Mouse (Mus musculus) gastrocnemius, postnatal 4 days (tissue): Measurements from ENCODE around the gene Fam107a. TPM values are rescaled to one million over a fixed set of nuclear protein-coding genes. Genes with fewer than 3 reads are reported as not detected.

Experiments
- DNase-seq, 2 experiments: peaks; one replicate each; pipeline ENCODE4 v3.0.0; 2021 to 2022; ENCODE audit warnings: low spot score in 2 of 2, mixed read lengths in 2 of 2
- long read RNA-seq, 2 experiments: library from polyadenylated mRNA; stranded (forward); transcript quantifications; one replicate each; pipeline ENCODE4 v2.0.0; 2021
- total RNA-seq, 2 experiments: library from RNA; stranded (reverse); gene quantifications; 2 replicates each; pipeline ENCODE4 v1.2.3; 2021

Fam107a gene
- total RNA-seq: 1 to 10 TPM; 1.3 to 2.2 TPM
- long read RNA-seq, experiment 1, partial matches to known transcripts: 0 of 1 reads
- long read RNA-seq, experiment 1, other reads (novel, unspliced or antisense): 1 of 1 reads
- long read RNA-seq, experiment 2: 0 reads

DNA sequence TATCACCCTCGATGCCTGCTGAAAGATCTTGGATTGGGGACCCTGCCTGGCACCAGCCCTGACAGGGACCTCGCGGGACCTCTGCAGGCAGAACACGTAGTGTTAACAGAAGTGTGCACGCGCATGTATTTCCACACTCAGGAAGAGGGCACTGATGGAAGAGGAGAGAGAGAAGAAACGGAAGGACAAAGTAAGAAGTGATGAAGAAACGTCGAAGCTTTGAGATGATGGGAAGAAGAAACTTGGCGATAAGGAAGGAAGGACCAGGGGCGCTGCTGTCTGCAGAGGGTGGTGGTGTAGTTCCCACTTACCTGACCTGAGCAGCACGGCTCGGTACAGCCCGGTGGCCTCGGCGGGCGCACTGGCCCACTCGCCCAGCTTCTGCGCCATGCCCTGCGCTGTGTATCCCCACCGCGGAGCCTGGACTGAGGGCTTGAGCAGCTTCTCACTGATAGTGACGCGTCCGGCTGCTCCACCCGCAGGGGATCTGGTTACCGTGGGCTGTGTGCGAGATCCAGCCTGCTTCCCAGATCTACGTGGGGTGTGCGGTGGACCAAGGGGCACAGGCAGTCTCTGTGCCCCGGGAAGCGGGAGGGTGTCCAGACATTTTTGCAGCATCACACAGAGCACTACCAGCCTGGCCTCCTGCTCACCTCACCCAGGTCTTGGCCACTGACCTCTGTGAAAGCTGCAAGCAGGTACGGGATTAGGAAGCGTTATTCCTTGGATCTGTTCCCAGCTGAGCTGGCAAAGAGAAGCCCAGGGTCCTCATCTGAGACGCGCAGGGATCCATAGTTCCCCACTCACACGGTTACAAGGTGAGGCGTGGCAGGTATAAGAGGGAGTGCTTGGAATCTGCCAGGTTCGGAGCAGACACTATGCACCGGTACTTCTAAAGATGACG, at the start of gene Fam107a:
TSS of gene Fam107a (minus strand) at position 830 of the 904 bp plus-strand sequence.
- DNase-seq: no peak

DNA sequence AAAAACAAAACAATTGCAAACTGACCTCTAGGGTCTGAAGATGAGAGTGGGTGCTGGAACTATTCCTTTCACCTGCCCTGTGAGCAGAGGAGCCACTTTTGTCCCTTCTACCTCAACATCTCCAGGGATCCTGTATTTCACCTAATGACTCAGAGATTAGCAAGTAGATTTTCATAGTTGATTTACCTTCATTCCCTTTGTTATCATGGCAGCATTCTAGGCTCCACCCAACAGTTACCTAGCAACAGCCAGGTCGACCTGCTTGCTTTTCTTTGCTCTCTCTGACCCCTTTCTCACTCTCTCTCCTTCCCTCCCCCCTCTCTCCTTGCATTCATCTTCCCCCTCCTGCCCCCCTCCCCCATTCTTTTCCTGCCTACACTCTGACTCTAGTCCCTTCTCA, 49.3 kb upstream of the Fam107a start:
- DNase-seq: no peak

DNA sequence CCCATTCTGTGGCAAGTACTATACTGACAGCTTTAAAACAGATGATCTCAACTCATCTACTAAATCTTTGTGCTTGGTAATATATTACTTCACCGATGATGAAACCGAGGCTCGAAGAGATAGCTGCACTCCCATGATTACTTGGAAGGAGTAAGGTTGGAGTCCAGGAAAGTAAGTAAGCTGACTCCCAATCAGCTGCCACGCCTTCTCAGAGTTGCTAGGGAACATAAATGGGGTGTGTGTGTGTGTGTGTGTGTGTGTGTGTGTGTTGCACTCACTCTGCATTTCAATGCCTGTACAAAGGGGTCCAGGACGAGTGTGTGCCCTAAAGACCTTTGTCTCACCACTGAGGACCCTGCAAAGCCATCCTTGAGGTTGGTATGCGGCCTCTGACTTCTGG, 48.0 kb upstream of the Fam107a start:
- DNase-seq: no peak

DNA sequence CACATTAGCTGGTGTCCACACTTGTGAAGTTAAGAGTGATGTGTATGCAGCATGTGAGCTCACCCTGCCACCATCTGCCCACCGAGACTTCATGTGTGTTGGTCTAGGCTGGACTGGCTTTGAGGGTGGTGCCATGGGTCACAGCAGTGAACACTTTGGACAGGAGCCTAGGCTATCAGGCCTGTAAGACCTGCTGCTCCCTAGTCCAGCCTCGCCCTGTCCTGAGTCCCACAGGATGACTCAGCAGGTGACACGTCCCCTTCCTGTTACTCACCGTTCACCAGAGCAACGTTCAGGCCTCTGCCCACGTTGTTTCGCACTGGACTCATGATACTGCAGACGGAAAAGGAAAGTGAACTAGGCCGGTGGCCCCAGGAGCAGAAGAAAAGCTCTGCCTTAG, 39.0 kb upstream of the Fam107a start:
- DNase-seq: no peak

DNA sequence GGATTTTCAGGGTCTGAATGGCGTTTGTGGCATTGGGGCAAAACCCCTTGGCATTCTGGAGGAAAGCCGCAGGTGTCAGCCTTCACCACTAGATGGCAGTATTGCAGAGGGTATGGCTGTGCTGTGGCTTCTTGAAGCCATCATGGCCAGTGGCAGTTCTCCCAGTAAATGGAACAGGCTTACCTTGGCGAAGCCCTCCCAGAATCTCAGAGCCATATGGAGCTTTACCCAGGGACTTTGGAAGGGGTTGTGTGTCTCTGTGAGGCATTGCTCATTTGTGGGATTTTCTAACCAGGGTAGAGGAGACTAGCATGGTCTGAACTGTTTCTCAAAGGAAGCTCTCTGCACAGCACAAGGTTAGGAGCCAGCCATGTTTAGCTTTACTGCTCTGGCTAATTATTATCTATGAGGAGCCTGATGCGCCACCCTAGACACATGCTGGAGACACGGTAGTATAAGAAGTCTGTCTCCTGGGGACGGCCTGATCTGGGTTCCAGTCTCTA, 38.2 kb upstream of the Fam107a start:
- peak; percentile 34 to 59 for DNase-seq

DNA sequence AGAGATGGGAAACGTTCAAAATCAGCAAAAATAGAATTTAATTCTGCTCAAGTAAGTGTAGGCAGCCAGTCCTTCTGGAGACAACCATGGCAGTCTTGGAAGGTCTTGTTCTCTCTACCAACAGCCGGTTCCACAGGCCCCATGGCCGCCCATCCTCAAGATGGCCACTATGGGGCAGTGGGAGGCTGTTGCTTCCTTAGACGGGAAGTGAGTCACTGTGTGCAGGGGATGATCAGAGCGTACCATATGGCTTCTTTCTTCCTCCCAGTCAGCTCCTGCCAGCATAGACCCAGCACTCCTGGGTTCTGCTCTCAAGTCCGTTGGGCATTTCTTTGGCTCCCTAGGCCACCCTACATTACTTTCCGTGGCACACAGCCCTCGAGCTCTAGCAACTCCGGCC, 31.1 kb upstream of the Fam107a start:
- no peak for DNase-seq

DNA sequence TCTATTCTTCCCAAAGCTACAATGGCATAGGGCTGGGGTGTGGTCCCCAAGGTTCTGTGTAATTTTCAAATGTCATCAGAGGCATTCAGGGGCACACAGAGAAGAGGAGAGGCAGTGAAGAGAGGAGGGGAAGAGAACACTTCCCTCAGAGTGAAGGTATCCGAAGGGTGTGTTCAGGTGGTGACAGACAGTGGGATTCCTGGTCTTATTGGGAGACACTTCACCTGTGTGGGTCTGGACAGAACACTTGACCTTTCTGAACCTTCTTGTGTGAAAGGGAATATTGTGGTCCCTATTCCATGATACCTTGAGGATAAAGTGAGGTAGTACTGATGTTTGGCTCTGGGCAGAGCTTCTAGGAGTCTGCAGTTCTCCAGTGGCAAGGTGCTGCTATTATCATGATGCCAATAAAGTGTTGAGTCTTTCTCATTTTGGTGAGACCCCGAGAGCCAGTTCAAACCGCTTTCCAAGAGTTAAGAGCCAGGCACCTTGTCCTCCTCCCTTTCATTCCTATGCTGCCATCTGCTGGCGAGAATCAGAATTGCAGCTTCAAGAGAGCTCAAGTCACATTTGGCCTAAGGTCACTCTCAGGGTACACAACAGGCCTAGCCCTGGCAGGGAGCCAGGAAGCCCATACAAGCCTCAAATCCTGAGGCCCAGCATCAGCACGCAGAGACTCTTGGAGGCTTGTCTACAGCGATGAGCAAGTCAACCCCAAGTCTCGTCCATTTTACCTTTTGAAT, 28.6 kb upstream of the Fam107a start:
- peak; percentile 74 to 80 for DNase-seq

DNA sequence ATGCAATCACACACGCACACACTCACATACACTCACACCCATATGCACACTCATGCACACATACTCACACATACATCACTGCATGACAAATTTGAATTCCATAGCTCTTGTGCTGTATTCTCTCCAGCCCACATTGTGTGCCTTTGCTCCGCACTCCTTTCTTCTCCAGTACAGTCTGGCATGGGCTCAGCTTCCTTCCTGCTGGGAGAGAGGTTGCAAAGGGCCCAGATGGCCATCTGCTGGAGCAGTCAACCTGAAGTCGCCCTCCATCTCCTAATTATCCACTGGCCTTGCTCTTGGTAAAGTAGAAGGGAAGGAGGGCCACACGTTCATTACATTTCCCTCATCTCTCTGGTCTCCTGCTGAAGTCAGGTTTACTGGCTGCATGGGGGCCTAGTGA, 27.7 kb upstream of the Fam107a start:
- DNase-seq: no peak

DNA sequence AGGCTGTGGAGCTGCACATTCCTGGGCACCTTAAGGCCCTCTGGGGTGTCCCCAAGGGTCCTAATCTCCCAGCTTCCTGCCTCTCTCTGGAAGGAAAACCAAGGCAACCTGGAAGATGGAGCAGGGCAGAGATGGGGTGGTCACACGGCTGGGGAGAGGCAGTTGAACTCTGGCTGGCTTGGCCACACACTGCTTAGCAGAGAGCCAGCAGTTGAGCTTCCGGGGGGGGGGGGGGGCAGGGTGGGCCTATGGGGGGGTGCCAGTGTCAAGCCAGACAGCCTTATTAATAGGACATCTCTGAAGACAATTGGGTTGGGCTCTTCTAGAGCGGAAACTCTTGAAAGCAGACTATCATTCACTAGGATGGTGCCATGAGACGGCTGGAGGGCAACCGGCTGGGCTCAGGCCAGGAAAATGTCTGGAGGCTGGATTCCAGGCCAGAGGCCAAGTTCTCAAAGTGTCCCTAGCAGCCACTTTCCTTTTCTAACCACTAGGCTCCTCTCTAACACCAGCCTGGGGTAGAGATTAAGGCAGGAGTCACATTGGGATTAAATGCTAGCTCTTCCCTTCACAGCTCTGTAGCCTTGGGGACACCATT, 24.8 kb upstream of the Fam107a start:
- DNase-seq: no peak

DNA sequence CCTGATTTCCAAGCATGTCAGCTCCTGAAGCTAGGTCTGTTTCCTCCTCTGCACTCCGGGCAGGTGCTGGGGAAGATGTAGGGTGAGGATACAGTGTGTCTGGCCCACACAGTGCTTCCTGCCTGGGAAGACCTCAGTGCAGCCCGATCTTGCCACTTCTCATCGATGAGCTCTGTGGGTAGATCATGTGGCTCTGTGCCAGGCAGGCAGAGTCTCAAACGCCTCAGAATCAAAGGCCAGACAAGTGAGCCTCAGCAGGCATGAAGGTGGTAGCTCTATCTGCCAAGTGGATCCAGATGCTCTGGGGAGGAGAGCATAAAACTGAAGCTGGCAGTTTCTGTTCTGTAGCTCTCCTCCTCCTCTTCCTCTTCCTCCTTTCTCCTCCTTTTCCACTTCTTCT, 22.4 kb upstream of the Fam107a start:
- DNase-seq: no peak

DNA sequence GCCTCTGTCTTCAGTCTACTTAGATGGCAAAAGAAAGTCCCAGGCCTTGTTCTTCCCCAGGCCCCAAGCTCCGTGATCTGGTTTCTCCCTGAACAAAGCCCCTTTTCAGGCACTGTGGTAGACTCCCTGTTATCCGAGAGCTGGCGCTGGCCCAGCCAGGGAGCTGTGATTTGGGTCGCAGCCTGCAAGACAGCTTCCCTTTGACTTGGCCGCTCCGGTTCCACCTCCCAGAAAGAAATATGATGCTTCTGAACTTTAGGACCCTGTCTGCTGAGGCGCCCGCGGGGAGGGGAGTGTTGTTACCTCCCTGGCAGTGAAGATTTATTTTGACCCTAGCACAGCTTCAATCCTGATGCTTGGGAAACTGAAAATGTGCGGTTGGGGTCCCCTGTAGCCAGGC, 18.1 kb upstream of the Fam107a start:
- DNase-seq: no peak

DNA sequence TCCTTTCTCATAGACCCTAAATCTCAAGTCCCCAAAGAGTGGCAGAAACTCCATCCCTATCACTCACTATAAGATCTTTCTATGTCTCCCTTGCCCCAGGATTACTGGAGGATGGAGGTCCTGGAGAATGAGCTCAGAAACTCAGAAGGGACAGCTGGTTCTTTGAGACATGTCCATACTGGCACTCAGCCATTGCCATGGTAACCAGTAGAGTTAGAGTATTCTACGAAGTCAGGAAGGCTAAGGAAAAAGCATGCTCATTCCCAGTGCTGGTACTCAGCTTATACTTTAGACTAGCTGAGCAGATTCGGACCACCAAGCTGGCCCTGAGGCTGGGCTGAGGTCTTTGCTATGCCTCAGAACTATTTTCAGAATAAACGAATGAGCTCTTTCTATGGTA, 16.7 kb upstream of the Fam107a start:
- no peak for DNase-seq

DNA sequence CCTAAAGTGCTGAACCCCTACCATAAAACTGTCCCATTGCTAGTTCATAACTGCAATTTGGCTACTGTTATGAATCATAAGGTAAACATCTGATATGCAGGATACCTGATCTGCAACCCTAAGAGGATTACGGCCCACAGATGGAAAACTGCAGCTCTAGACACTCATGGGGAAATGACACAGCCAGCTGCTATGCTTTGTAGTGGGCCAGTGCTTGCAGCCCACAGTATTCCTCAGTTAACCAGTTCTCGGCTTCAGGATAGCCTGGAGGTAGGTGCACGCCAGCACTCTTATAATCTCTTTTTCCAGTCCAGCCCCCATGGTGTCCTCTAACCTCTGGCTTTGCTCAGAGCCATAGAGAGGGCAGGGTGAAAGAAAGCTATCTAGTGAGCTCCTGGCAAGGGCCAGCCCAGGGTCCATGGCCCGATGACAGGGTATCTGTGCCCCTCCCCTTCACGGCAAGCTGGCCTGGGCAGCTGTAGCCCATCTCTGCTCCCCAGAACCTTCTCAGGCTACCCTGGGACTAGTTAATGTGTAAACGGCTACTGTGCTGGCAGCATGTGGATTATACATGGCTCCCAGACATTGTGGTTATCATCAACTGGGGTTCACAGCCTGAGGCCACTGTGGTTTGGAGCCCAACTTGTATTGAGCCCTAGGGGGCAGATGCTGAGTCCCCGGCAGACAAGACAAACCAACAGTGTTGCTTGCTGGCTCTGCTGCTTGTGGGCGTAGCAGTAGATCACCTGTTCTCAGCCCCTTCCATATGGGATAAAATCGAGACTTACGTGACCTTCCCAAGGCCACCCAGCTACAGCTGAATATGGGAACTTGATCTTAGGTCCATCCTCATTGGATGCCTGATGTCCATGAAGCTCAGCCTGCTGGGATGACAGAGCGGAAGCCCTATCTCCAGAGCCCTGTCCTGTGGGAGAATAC, 14.8 kb upstream of the Fam107a start:
- no peak for DNase-seq

DNA sequence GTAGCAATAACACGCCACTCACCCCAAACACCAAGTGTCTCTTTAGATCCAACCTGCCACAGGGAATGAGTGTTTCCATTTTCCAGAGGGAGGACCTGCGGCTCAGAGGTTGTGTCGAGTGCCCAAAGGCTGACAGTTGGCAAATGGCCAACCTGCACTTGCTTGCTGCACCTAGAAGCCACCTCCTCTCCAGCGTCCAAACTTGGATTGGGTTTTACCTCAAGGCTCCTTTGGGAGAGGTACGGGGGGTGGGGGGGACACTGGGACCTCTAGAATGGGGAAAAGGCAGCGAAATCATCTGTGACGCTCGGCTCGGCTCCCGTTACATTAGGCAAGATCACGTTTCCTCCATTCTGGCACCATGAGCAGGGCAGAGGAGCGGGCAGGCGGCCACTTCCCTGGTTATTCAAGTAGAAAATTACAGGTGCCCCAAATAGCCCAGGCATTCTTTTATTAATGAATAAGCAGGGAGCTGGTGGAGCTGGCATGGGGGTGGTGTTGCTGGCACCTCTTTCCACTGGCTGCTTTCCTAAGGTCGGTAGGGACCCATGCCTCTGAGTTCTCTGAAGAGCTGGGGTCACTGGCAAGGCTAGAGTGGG, 13.6 kb upstream of the Fam107a start:
- no peak for DNase-seq

DNA sequence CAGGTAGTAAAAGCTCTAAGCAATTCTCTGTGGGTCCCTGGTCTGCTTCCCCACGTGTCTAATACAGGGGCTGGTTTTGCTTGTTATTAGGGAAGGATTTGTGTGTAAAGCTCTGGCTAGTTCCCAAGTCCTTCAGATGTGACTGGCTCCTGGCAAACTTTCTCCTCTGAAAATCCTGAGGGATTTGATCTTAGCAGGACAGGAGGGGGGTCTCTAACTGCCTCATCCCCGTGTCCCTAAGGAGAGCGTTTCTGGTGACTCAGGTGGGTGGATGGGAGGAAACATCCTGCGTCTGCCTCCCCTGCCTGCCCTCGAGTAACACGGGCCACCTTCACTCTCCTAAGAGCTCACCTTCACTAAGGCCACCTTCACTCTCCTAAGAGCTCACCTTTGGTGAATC, 12.6 kb upstream of the Fam107a start:
- DNase-seq: no peak

DNA sequence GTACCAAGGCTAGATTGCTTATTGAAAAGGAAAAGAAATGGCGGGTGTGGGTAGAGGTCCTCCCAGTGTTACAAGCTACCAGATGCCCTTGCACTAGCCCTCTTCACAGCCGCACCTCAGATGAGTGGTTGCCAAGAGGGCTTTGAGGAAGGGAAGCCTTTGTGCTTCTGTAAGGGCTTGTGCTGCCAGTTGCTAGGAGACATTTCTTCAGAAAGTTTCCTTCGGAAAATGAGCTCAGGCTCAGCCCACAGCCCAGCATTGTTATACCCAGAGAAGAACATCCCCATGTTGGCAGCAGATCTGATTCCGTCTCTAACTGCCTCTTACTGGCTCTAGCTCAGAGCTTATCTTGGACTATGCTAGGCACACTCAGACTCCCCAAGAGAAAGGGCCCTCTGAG, 11.7 kb upstream of the Fam107a start:
- no peak for DNase-seq

DNA sequence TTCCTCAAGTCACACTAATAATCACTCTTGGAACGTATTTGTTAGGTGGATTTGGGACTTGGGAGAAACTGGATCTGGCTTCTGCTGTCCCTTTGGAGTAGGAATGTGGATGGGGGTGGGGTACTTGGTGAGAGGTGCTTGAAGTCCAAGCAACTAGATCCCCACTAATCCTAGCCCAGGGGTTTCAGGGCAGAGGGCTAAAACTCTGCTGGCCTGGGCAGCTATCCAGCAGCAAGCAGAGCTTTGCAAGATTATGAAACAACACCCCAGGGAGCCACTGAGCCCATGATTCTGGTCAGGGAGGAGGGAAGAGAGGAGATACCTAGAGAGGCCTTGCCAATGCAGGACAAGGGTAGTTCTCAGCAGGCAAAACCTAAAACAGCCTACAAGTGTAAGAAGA, 9.5 kb upstream of the Fam107a start:
- DNase-seq: no peak

DNA sequence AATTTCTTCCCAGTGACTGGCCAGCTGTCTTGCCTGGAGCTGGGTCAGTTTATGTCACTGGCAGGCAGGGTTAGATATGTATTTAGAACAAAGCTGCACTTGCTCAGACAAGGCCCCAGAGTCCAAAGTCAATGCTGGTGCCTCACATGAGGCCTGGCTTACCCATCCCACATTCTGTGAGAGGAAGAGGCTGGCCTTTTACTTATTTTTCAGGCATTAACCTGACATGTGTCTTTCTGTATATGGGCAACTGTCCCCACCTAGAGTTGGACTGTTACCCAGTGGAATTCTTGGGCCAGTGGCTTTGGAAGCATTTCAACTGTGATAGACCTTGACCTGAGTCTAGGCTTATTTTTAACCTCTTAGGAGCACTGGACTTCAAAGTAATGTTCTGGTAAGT, 9.1 kb upstream of the Fam107a start:
- DNase-seq: no peak

DNA sequence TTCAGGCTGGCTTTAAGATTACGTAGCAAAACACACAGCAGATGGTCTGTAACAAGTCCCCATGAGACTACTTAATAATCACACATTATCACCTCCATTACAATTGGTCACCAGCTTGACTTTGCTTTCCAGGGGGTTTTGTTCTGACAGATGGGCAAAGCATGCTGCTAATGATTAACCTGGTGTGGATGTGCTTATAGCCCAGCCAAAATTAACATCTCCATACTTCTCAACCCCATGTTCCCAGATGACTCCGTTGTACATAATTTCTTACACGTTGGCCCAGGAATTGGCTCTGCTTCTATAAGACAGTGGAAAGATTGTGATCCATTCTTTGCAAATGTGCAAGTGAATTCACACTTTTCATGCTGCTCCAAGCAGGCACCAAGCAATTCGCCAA, 7.9 kb upstream of the Fam107a start:
- DNase-seq: no peak

DNA sequence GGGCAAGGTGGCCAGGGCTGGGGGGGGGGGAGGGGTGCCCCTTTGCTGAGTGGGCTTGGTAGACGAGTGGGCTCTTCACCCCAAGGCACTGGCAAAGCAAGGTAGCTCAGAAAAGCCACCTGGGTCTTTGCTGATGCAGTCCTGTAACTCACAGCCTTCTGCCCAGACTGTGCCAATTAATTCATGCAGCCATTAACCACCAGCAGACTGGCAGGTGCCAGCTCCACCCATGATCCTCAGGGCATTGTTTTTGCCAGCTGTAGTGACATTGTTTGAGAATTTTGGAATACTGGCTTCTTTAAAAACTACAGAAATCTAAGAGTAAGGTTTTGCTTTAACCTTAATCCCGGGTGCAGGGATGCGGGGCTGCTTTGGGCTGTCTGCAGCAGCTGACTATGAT, 2.7 kb upstream of the Fam107a start:
- DNase-seq: no peak
